Mouse (Mus musculus): Measurements from ENCODE around the gene Supt5.

Supt5 gene

GRCm38 (mm10) chr7:28375176-28375921 lies 36.8 kb upstream of the Supt5 start:
- peak; percentile 94 for DNase-seq (ENCODE audit: low spot score in 2 of 2)

DNA sequence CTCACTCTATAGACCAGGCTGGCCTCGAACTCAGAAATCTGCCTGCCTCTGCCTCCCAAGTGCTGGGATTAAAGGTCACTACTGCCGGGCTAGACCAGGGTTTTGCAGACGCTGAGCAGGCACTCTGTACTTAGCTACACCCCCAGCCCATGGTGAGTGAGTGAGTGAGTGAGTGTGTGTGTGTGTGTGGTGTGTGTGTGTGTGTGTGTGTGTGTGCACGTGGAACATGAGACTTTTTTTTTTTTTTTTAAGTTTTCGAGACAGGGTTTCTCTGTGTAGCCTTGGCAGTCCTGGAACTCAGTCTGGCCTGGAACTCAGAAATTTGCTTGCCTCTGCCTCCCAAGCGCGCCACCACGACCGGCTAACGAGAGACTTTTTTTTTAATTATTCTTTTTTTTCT lies 36.1 kb upstream of the Supt5 start:
- DNase-seq (ENCODE audit: low spot score in 2 of 2) = no peak

DNA sequence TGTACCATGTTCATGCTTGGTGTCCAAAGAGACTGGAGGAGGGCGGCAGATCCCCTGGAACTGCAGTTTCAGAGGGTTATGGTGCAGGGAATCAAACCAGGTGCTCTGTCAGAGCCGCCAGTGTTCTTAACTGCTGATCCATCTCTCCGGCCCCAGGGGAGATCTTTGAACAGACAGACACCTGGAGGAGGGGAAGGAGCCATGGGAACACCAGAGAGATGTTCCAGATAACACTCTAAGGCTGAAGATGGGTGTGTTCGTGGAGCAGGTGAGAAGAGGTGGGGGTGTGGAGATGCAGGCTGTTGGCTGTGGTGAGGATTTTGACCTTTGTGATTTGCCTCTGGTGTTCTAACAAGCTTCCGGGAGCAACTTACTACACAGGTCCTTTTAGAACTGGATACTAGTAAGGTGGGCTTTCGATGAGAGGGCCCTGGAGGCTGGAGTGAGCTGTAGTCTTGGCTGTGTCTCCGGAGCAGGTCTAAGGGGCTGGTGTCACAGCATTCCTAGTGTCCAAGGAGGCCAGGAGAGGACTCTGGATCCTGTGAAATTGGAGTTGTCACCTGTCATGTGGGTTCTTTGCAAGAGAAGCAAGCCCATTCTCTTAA lies 35.4 kb upstream of the Supt5 start:
- peak in 1 of 2 experiments; percentile 49 for DNase-seq (ENCODE audit: low spot score in 2 of 2)

GRCm38 (mm10) chr7:28373131-28373581 lies 34.6 kb upstream of the Supt5 start:
- peak; percentile 83 to 89 for DNase-seq (ENCODE audit: low spot score in 2 of 2)

DNA sequence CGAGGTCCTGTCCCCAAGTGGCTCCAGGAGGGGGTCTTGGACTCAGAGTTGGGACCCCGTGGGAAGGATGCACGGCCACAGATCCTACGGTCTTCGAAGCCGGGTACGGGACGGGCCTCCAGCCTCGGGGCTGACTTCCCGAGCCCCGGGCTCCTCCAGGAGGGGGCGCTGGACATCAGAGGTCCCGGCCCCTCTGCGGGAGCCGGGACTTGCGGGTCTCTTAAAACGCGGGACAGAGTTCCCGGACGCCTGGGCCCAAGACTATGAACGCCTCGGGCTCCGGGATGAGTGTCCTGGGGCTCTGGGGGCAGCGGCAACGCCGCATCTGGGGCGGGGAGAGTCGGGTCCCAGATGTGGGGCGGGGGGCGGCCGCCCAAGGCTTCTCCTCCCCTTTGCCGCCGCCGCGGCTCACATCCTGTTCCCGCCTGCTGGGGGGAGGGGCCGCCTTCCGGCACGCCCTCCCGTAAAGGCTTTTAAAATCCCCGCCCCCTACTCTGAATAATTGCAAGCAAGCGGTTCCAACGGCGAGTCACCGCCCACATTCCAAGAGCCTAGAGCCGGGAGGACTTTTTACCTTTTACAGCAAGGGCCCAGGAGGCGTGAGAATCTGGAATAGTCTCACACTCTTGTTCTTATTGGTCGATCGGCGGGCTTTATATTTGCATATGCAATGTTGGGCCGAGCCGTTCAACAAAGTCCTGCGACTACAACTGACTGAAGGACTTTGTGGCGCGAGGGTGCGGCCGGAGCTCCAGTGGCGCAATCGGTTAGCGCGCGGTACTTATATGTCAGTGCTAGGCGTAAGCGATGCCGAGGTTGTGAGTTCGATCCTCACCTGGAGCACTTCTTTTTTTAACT lies 33.9 kb upstream of the Supt5 start, which contains the start of gene Plekhg2:
TSS of gene Plekhg2 (minus strand) at position 349 of the 858 bp plus-strand sequence.
- peak; percentile 99 for DNase-seq (ENCODE audit: low spot score in 2 of 2)

DNA sequence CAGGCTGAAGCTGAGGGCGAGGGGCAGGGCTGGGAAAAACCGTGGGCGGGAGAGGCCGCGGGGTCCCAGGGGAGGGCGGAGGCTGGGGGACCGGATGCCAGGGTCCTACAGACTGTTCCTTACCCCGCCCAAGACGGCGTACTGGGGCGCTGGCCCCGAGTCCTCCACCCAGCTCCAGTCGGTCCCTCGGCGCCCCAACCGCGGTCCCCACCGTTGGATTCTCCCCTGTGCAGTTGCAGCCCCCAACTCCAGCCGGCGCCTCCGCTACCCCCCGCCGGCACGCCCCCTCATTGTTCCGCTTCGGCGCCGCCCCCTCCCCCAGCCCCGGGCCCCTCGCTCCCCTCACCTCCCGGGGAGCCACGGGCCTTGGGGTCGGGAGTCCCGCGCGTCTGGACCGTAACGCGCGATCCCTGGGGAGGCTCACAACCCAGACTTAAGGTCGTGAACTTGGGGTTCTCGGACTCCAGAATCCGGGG lies 33.0 kb upstream of the Supt5 start:
- peak; percentile 81 to 85 for DNase-seq (ENCODE audit: low spot score in 2 of 2)

DNA sequence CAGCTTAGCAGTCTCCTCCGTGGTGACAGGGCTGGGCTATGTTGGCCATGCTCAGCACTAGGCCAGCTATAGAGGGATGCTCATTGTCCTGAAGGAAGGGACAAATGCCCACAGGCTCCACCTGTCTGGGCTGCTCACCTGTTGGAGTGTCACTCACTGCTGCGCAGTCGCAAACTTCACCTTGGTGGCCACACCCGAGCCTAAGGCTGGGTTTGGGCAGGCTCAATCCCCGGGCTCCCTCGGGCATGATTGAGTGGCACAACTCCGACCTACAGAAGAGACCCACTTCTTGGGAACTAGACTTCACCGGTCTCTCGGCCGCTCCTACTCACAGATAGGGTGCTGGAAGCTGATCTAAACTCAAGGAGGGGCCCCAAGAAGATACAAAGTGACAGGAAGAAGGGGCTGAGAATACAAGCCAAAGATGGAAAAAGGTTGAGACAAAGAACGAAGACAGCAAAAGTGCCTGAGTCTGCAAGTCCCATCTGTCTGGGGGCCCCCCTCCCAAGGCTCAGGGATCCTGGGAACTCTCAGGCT lies 32.5 kb upstream of the Supt5 start:
- peak in 1 of 2 experiments; percentile 49 for DNase-seq (ENCODE audit: low spot score in 2 of 2)

- no peak for DNase-seq (ENCODE audit: low spot score in 2 of 2)
Observed at GRCm38 (mm10) chr7:28370051-28370450, 31.5 kb upstream of the Supt5 start.

GRCm38 (mm10) chr7:28368276-28368920 lies 29.9 kb upstream of the Supt5 start:
- DNase-seq (ENCODE audit: low spot score in 2 of 2) = no peak

GRCm38 (mm10) chr7:28367663-28368275 lies 29.2 kb upstream of the Supt5 start:
- DNase-seq (ENCODE audit: low spot score in 2 of 2) = no peak

DNA sequence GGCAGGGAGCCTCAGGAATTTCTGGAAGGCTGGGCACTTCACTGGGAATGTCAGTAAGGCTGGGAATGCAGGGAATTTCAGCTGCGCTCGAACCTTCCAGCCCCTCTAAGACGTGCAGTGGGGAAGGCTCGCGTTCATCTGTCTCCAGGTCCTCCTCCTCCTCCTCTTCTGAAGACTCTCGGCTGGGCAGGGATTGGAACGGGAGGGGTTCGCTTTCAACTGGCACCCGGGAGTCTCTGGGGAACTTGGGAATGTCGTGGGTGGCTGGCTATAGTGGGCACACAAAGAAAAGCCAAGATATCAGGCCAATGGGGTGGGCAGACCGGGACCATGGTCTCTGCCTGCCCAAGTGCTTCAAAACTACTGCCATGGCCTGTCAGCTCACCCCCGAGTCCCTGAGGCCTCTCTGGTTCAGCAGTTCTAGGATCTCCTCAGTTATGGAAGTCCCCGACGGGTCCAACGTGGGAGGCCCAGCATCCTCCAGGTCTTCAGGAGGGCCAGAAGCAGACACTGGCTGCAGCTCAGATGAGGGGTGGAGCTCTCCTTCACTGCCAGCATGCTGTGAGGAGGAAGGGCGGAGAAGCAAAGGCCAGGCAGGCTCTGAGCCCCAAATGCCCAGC lies 24.0 kb upstream of the Supt5 start:
- DNase-seq (ENCODE audit: low spot score in 2 of 2) = no peak

DNA sequence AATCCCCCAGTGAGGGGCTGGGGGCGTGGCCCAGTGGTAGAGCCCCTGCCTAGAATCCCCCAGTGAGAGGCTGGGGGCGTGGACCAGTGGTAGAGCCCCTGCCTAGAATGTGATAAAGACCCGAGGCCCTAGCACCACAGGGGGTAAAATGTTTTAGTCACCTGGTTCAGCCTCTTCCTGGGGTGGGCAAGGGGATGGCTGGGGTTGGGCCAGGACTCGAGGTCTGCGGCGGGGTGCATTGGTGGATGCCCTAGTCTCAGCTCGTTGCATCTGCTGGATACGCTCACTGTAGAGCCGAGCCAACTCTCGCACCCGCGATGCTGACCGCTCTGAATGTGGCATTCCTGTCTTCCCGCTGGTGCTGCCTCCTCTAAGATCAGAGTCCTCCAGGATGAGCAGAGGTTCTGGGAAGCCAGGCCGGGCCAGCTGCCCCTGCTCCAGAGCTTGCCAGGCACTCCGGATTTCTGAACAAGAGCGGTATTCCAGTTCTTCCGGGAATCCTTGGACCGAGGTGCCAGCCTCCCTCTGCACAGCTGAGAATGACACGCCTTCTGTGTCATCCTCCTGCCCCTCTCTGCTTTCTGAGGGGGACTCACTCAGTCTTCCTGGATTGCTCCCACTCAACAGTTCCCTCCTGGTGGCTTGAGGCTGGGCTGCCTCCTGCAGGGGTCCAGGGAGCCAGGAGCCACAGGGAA lies 23.2 kb upstream of the Supt5 start:
- DNase-seq (ENCODE audit: low spot score in 2 of 2) = no peak

- no peak for DNase-seq (ENCODE audit: low spot score in 2 of 2)
Observed at GRCm38 (mm10) chr7:28360291-28360690, 21.7 kb upstream of the Supt5 start.

DNA sequence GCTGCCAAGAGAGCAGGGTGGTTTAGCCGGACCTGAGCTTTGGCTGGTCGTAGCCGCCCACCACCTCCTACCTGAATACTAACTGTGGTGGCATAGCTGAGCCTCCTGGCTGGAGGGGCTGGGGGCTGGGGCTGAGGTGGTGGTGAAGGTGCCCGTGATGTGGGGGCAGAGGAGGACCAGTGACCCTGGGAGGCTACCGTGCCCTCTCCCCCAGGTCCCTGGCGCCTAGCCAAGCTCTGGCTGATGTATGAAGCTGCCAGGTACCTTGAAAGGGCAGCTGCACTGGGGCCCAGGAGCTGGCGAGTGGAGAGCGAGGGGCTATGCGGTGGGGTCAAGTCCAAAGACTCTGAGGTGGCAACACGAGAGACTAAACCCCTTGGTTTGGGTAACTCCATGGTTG lies 21.3 kb upstream of the Supt5 start:
- no peak for DNase-seq (ENCODE audit: low spot score in 2 of 2)

DNA sequence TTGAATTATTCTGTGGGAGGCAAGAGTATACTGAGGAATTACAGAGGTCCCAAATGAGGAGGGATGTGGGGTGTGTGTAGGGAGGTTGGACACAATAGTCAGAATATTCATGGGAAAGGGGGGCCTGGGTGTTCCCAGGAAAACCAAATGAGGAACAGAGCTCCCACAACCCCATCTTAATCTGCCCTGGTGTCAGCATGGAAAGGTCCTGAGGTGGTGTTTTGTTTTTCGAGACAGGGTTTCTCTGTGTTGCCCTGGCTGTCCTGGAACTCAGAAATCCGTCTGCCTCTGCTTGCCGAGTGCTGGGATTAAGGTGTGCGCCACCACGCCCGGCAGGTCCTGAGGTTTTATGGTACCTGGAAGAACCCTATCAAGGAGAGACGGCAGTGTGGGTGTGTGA lies 19.9 kb upstream of the Supt5 start:
- DNase-seq (ENCODE audit: low spot score in 2 of 2) = no peak

- no peak for DNase-seq (ENCODE audit: low spot score in 2 of 2)
Observed at GRCm38 (mm10) chr7:28357984-28358383, 19.4 kb upstream of the Supt5 start.

DNA sequence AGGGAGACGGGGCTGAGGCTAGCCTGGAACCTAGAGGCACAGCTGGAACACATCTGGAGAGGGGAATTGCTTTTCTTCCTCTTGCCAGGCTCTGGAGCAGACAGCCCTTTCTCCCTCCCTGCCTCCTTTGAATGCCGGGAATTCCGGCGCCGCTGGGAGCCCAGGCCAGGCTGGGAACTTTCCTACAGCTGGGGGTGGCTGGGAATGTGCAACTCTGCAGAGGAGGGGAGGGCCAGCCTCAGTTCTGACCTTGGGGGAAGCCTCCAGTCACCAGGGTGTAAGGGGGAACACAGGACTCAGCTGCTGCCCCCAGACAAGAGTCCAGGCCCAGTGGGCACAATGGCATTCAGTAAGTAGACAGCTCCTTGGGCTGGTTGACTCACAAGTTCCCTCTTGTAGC lies 18.4 kb upstream of the Supt5 start:
- DNase-seq (ENCODE audit: low spot score in 2 of 2) = peak; percentile 71 to 79

DNA sequence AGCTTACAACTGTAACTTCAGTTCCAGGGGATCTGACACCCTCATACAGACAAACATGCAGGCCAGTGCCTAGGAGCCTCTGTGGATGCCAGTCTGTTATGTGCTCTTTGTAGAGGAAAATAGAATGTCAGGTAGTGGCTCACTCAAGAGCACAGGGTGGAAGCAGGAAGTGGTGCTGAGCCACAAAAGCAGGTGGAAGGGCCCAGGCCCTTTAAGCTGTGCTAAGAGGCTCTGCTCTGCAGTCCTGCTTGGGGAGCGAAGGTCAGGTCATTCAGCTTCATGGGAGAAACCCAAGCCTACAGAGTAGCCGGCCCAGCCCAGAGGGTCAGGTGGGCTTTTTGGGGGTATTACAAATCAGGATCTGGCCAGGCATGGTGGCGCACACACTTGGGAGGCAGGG lies 16.7 kb upstream of the Supt5 start:
- DNase-seq (ENCODE audit: low spot score in 2 of 2) = no peak

- DNase-seq (ENCODE audit: low spot score in 2 of 2) = no peak
Observed at GRCm38 (mm10) chr7:28354596-28354995, 16.1 kb upstream of the Supt5 start.

- no peak for DNase-seq (ENCODE audit: low spot score in 2 of 2)
Observed at GRCm38 (mm10) chr7:28354113-28354581, 15.6 kb upstream of the Supt5 start.
